Mouse (Mus musculus) left cerebral cortex, adult 2 months (tissue): ENCODE measurements around the gene Stpg2. TPM values are rescaled to one million over a fixed set of nuclear protein-coding genes. Genes with fewer than 3 reads are reported as not detected.
A peak's percentile ranks its signal among the peaks of the same experiment; 100 is the strongest.
"Not testable (repeated sequence)": the region's sequence is repeated elsewhere in the genome, so short reads cannot be mapped to it uniquely, and the experiment has no call there.

Experiments used
- DNase-seq, 2 experiments: peaks; one replicate each; pipeline ENCODE4 v3.0.0; 2021 to 2022; ENCODE audit warnings: low spot score in 2 of 2, mixed read lengths in 1 of 2; ENCODE audit errors: extremely low spot score in 1 of 2
- H3K27ac ChIP-seq: fragments of 200-600 bp; 2 replicates; pipeline ENCODE4 v1.8.1; 2022
- H3K4me3 ChIP-seq: fragments of 200-600 bp; 2 replicates; pipeline ENCODE4 v1.8.1; 2022
- CTCF ChIP-seq: fragments of 200-600 bp; IDR thresholded peaks from 2 replicates; pipeline ENCODE4 v1.8.1; 2022; ENCODE audit warnings: antibody characterized with exemption, mild to moderate bottlenecking, moderate library complexity
- intact Hi-C: fragments of 180-260 bp; cut with DNase I; formaldehyde crosslinking; loops from one replicate; pipeline ENCODE4 v1.15.1; 2025
- total RNA-seq, 2 experiments: library from RNA; stranded (reverse); gene quantifications; 2 replicates each; pipeline ENCODE4 v1.2.3; 2021

Stpg2 gene
- total RNA-seq, 2 experiments from 2014 or later = 0.16 to 0.20 TPM

GRCm38 (mm10) chr3:139502216-139502615, 296.7 kb downstream of the Stpg2 start:
- no peak for TF ChIP-seq CTCF
- H3K4me3 ChIP-seq = no peak overlapping the region
- no peak overlapping the region for H3K27ac ChIP-seq
- DNase-seq = no peak
- intact Hi-C loops = no loop called here

- intact Hi-C loops = loop anchor here (5.0 kb wide), 2 partner anchors 212 to 578 kb away; no protein-coding TSS in a partner anchor
- Histone ChIP-seq H3K4me3 (no peak overlapping the region), H3K27ac (no peak overlapping the region)
- DNase-seq = no peak
- TF ChIP-seq CTCF = peak; percentile 55
These were observed 303.9 kb downstream of the Stpg2 start for GRCm38 (mm10) chr3:139509275-139509985.

- intact Hi-C loops = no loop called here
- H3K4me3 ChIP-seq = no peak overlapping the region
- H3K27ac ChIP-seq = no peak overlapping the region
- DNase-seq = no peak
- no peak for TF ChIP-seq CTCF
These were observed 373.0 kb downstream of the Stpg2 start for GRCm38 (mm10) chr3:139578496-139578895.

GRCm38 (mm10) chr3:139581298-139581697, 375.8 kb downstream of the Stpg2 start:
- TF ChIP-seq CTCF = no peak
- Histone ChIP-seq H3K27ac (no peak overlapping the region), H3K4me3 (no peak overlapping the region)
- intact Hi-C loops = no loop called here
- no peak for DNase-seq

- no peak for TF ChIP-seq CTCF
- Histone ChIP-seq H3K27ac (no peak overlapping the region), H3K4me3 (no peak overlapping the region)
- intact Hi-C loops = no loop called here
- no peak for DNase-seq
These were observed 394.0 kb downstream of the Stpg2 start for GRCm38 (mm10) chr3:139599508-139599907.

- intact Hi-C loops, H3K27ac ChIP-seq, H3K4me3 ChIP-seq, DNase-seq: not testable (repeated sequence)
These were observed 402.8 kb downstream of the Stpg2 start for GRCm38 (mm10) chr3:139608267-139608666.

- no peak overlapping the region for H3K4me3 ChIP-seq
- no peak overlapping the region for H3K27ac ChIP-seq
- DNase-seq = no peak
- no peak for TF ChIP-seq CTCF
- intact Hi-C loops = no loop called here
These were observed 409.1 kb downstream of the Stpg2 start for GRCm38 (mm10) chr3:139614641-139615040.

- no peak for DNase-seq
- intact Hi-C loops = no loop called here
- TF ChIP-seq CTCF = no peak
- no peak overlapping the region for H3K27ac ChIP-seq
- H3K4me3 ChIP-seq = no peak overlapping the region
These were observed 410.3 kb downstream of the Stpg2 start for GRCm38 (mm10) chr3:139615791-139616190.

GRCm38 (mm10) chr3:139637887-139638286, 432.4 kb downstream of the Stpg2 start:
- Histone ChIP-seq H3K27ac (no peak overlapping the region), H3K4me3 (no peak overlapping the region)
- intact Hi-C loops = no loop called here
- TF ChIP-seq CTCF = no peak
- DNase-seq = no peak

GRCm38 (mm10) chr3:139651505-139651904, 446.0 kb downstream of the Stpg2 start:
- no peak overlapping the region for H3K27ac ChIP-seq
- DNase-seq = no peak
- no peak for TF ChIP-seq CTCF
- no peak overlapping the region for H3K4me3 ChIP-seq
- intact Hi-C loops = no loop called here

GRCm38 (mm10) chr3:139659416-139659815, 453.9 kb downstream of the Stpg2 start:
- DNase-seq = no peak
- intact Hi-C loops = no loop called here
- Histone ChIP-seq H3K4me3 (no peak overlapping the region), H3K27ac (no peak overlapping the region)
- no peak for TF ChIP-seq CTCF

GRCm38 (mm10) chr3:139662241-139662640, 456.7 kb downstream of the Stpg2 start:
- DNase-seq = no peak
- intact Hi-C loops = no loop called here
- Histone ChIP-seq H3K4me3 (no peak overlapping the region), H3K27ac (no peak overlapping the region)
- TF ChIP-seq CTCF = no peak

GRCm38 (mm10) chr3:139663712-139664245, 458.3 kb downstream of the Stpg2 start:
- no peak overlapping the region for H3K27ac ChIP-seq
- no peak overlapping the region for H3K4me3 ChIP-seq
- no peak for TF ChIP-seq CTCF
- intact Hi-C loops = no loop called here
- no peak for DNase-seq
